17 mouse cellular contexts compared by ENCODE assay signal in the genomic region with DNA sequence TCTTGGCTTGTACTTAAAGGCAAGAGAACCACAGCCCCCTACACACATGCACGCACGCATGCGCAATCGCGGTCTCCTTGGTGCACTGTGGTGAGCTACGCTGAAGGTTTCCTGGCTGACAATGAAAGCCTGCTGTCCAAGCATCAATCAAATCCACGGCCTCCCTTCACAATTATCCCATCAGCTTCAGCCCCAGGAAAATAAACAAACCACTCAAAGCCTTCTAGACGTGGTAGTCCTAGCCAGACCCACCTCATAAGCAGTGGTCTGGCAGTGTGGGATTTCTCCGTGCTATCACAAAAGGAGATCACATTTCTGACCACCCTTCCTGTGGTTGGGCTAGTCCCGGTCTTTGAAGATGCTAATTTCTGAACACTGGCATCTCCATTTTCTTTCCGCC.
DNase-seq lines count a peak whose midpoint lies in the region; ATAC-seq and TF ChIP-seq lines count a peak whose summit lies in the region.
"Had no signal": no experiment of that assay in that cellular context is flagged by ENCODE, and none has a peak within 500 bp of the region (broad histone marks: within the 10 kb centered on the region; RNA-seq: fewer than 3 reads in every experiment).

No protein-coding gene starts in this region.

- H3K4me1 ChIP-seq in forebrain, postnatal 0 days (ENCODE audit: insufficient read depth), result no peaks in the 10 kb centered on the region
- no peaks in the 10 kb centered on the region for H3K4me1 ChIP-seq in forebrain, embryonic 14.5 days (ENCODE audit: control insufficient read depth, insufficient read depth, low read length)
- peaks cover 32% of the 10 kb centered on the region for H3K4me1 ChIP-seq in megakaryocyte, embryonic 14.5 days
- H3K4me1 ChIP-seq in midbrain, embryonic 11.5 days (ENCODE audit: control insufficient read depth, insufficient read depth, low read length), result no peaks in the 10 kb centered on the region

- peak; percentile 15 for DNase-seq in forebrain, postnatal 0 days
- DNase-seq in forebrain, embryonic 14.5 days (ENCODE audit: low spot score), result no peak
- DNase-seq in WW6 (ENCODE audit: low read depth, low spot score), result peak; percentile 28
- peak; percentile 56 for DNase-seq in lung, postnatal 10 days
- DNase-seq in midbrain, embryonic 11.5 days (ENCODE audit: low spot score, missing footprints), result no peak
- no peak for DNase-seq in heart, postnatal 4 days
- DNase-seq: cerebellum, adult 9-11 months; heart, adult 2 months; kidney, adult 9 months; layer of hippocampus, adult 9-11 months; left cerebral cortex, postnatal 4 days; spleen, adult 18-20 months had no signal

- H3K27me3 ChIP-seq in forebrain, postnatal 0 days (ENCODE audit: insufficient read depth, low read length), result no peaks in the 10 kb centered on the region
- H3K27me3 ChIP-seq in forebrain, embryonic 14.5 days (replicated peaks; ENCODE audit: control insufficient read depth, insufficient read depth, low read length), result no peaks in the 10 kb centered on the region
- H3K27me3 ChIP-seq in megakaryocyte, embryonic 14.5 days (replicated peaks), result peaks cover 28% of the 10 kb centered on the region
- H3K27me3 ChIP-seq in midbrain, embryonic 11.5 days (ENCODE audit: control insufficient read depth, insufficient read depth, low read length), result no peaks in the 10 kb centered on the region

- TF ChIP-seq CTCF in forebrain, postnatal 0 days (IDR thresholded peaks at IDR 0.05; ENCODE audit: low read depth), result no peak

- H3K27ac ChIP-seq in forebrain, postnatal 0 days (ENCODE audit: low read depth, low read length), result no peak overlapping the region
- H3K27ac ChIP-seq in forebrain, embryonic 14.5 days (ENCODE audit: low read depth, low read length), result no peak overlapping the region
- no peak overlapping the region for H3K27ac ChIP-seq in midbrain, embryonic 11.5 days (ENCODE audit: low read depth, low read length)
- H3K27ac ChIP-seq: heart, adult 2 months; hindbrain, embryonic 14.5 days had no signal

- 56% methylated on average over 11 of the region's 11 CpGs for WGBS in forebrain, postnatal 0 days
- 64% methylated on average over 11 of the region's 11 CpGs for WGBS in forebrain, embryonic 14.5 days
- WGBS in midbrain, embryonic 11.5 days, result 74% methylated on average over 11 of the region's 11 CpGs

- no peak overlapping the region for H3K9ac ChIP-seq in forebrain, postnatal 0 days
- H3K9ac ChIP-seq in forebrain, embryonic 14.5 days (ENCODE audit: low read length), result no peak overlapping the region
- H3K9ac ChIP-seq in midbrain, embryonic 11.5 days (ENCODE audit: low read length), result no peak overlapping the region
- H3K9ac ChIP-seq: hindbrain, embryonic 14.5 days had no signal

- peak; percentile 46 for ATAC-seq in forebrain, postnatal 0 days
- ATAC-seq in forebrain, embryonic 14.5 days, result no peak
- no peak for ATAC-seq in megakaryocyte, adult 5-6 weeks (ENCODE audit: poor library complexity, severe bottlenecking)
- no peak for ATAC-seq in midbrain, embryonic 11.5 days (ENCODE audit: low FRiP score)
- ATAC-seq: activated CD4-positive, CD25-positive, alpha-beta regulatory T cell, adult 4 months had no signal

- H3K9me3 ChIP-seq in forebrain, postnatal 0 days (ENCODE audit: low read length), result no peaks in the 10 kb centered on the region
- no peaks in the 10 kb centered on the region for H3K9me3 ChIP-seq in forebrain, embryonic 14.5 days (replicated peaks; ENCODE audit: control insufficient read depth, low read length)
- no peaks in the 10 kb centered on the region for H3K9me3 ChIP-seq in megakaryocyte, embryonic 14.5 days
- no peaks in the 10 kb centered on the region for H3K9me3 ChIP-seq in midbrain, embryonic 11.5 days (ENCODE audit: control insufficient read depth, low read length)

- H3K4me3 ChIP-seq in forebrain, postnatal 0 days (ENCODE audit: low read depth, low read length), result no peak overlapping the region
- H3K4me3 ChIP-seq in forebrain, embryonic 14.5 days (ENCODE audit: low read depth, low read length), result no peak overlapping the region
- peak overlapping the region; percentile 46 for H3K4me3 ChIP-seq in megakaryocyte, embryonic 14.5 days (replicated peaks)
- H3K4me3 ChIP-seq in midbrain, embryonic 11.5 days (ENCODE audit: low read depth, low read length), result no peak overlapping the region
- H3K4me3 ChIP-seq: heart, adult 2 months; myocyte had no signal

- no peaks in the 10 kb centered on the region for H3K36me3 ChIP-seq in forebrain, postnatal 0 days (ENCODE audit: insufficient read depth)
- H3K36me3 ChIP-seq in forebrain, embryonic 14.5 days (ENCODE audit: control insufficient read depth, insufficient read depth, low read length), result no peaks in the 10 kb centered on the region
- H3K36me3 ChIP-seq in megakaryocyte, embryonic 14.5 days (replicated peaks; ENCODE audit: low read length), result no peaks in the 10 kb centered on the region
- no peaks in the 10 kb centered on the region for H3K36me3 ChIP-seq in midbrain, embryonic 11.5 days (ENCODE audit: control insufficient read depth, insufficient read depth, low read length)

- H3K4me2 ChIP-seq in forebrain, postnatal 0 days (ENCODE audit: low read depth), result no peak overlapping the region
- H3K4me2 ChIP-seq in forebrain, embryonic 14.5 days (ENCODE audit: low read length), result no peak overlapping the region
- H3K4me2 ChIP-seq in midbrain, embryonic 11.5 days, result no peak overlapping the region
- H3K4me2 ChIP-seq: hindbrain, embryonic 14.5 days had no signal

Comparison
In these comparisons a context has a peak if more than half of its experiments do, and no peak if none do; other contexts are left out.
1. DNase-seq: peak in forebrain, postnatal 0 days (single experiment), WW6 (single experiment) and lung, postnatal 10 days (single experiment); none in forebrain, embryonic 14.5 days (single experiment), midbrain, embryonic 11.5 days (single experiment) and heart, postnatal 4 days (single experiment).